Mouse (Mus musculus): Measurements from ENCODE around the gene Pdxdc1. TPM values are rescaled to one million over a fixed set of nuclear protein-coding genes. Genes with fewer than 3 reads are reported as not detected.
"Not testable (repeated sequence)": the region's sequence is repeated elsewhere in the genome, so short reads cannot be mapped to it uniquely, and the experiment has no call there.

The Pdxdc1 gene
- polyA plus RNA-seq, 1 experiment from 2014 or later: 59.5 TPM

GRCm38 (mm10) chr16:13940847-13941395 lies 38.0 kb upstream of the Pdxdc1 start:
- peak; percentile 87 for ATAC-seq
- H3K36me3 ChIP-seq (ENCODE audit: control insufficient read depth, insufficient read depth): no peaks in the 10 kb centered on the region
- no peaks in the 10 kb centered on the region for H3K27me3 ChIP-seq (replicated peaks; ENCODE audit: control insufficient read depth, insufficient read depth, low read length)
- H3K4me2 ChIP-seq (replicated peaks; ENCODE audit: low read depth): peak overlapping the region; percentile 94
- no peak for TF ChIP-seq CTCF (IDR thresholded peaks at IDR 0.05; ENCODE audit: low read depth)
- H3K9ac ChIP-seq (ENCODE audit: low read depth, low read length): peak overlapping the region; percentile 54; the same call in 1 of the 2 replicates
- 2% methylated on average over 34 of the region's 34 CpGs for whole genome bisulfite sequencing
- H3K4me3 ChIP-seq (ENCODE audit: low read depth, low read length): peak overlapping the region; percentile 54
- peak overlapping the region; percentile 28; the same call in 1 of the 2 replicates for H3K27ac ChIP-seq (ENCODE audit: low read depth, low read length)
- H3K9me3 ChIP-seq (ENCODE audit: control insufficient read depth): no peaks in the 10 kb centered on the region
- no peaks in the 10 kb centered on the region for H3K4me1 ChIP-seq (replicated peaks; ENCODE audit: control insufficient read depth, insufficient read depth, low read length)

GRCm38 (mm10) chr16:13940139-13940846 lies 37.4 kb upstream of the Pdxdc1 start:
- ATAC-seq: peak; percentile 98
- H3K36me3 ChIP-seq (ENCODE audit: control insufficient read depth, insufficient read depth): no peaks in the 10 kb centered on the region
- 5% methylated on average over 28 of the region's 28 CpGs for WGBS
- H3K4me3 ChIP-seq (ENCODE audit: low read depth, low read length): peak overlapping the region; percentile 54
- H3K9ac ChIP-seq (ENCODE audit: low read depth, low read length): peak overlapping the region; percentile 54; the same call in 1 of the 2 replicates
- no peak for TF ChIP-seq CTCF (IDR thresholded peaks at IDR 0.05; ENCODE audit: low read depth)
- H3K27ac ChIP-seq (ENCODE audit: low read depth, low read length): no peak overlapping the region
- H3K27me3 ChIP-seq (replicated peaks; ENCODE audit: control insufficient read depth, insufficient read depth, low read length): no peaks in the 10 kb centered on the region
- no peaks in the 10 kb centered on the region for H3K4me1 ChIP-seq (replicated peaks; ENCODE audit: control insufficient read depth, insufficient read depth, low read length)
- H3K4me2 ChIP-seq (replicated peaks; ENCODE audit: low read depth): peak overlapping the region; percentile 94
- no peaks in the 10 kb centered on the region for H3K9me3 ChIP-seq (ENCODE audit: control insufficient read depth)

- Histone ChIP-seq H3K27ac (ENCODE audit: low read depth, low read length) (no peak overlapping the region), H3K9ac (ENCODE audit: low read depth, low read length) (no peak overlapping the region), H3K9me3 (ENCODE audit: control insufficient read depth) (no peaks in the 10 kb centered on the region), H3K4me2 (replicated peaks; ENCODE audit: low read depth) (no peak overlapping the region), H3K4me1 (replicated peaks; ENCODE audit: control insufficient read depth, insufficient read depth, low read length) (no peaks in the 10 kb centered on the region), H3K36me3 (ENCODE audit: control insufficient read depth, insufficient read depth) (no peaks in the 10 kb centered on the region), H3K27me3 (replicated peaks; ENCODE audit: control insufficient read depth, insufficient read depth, low read length) (no peaks in the 10 kb centered on the region), H3K4me3 (ENCODE audit: low read depth, low read length) (no peak overlapping the region)
- ATAC-seq: no peak
- no peak for TF ChIP-seq CTCF (IDR thresholded peaks at IDR 0.05; ENCODE audit: low read depth)
- 80% methylated on average over 4 of the region's 4 CpGs for WGBS
Measured at GRCm38 (mm10) chr16:13927456-13928075, 24.6 kb upstream of the Pdxdc1 start.

GRCm38 (mm10) chr16:13922966-13923365 lies 20.0 kb upstream of the Pdxdc1 start:
- not testable (repeated sequence) for H3K9ac ChIP-seq (ENCODE audit: low read depth, low read length); H3K4me2 ChIP-seq (replicated peaks; ENCODE audit: low read depth); H3K36me3 ChIP-seq (ENCODE audit: control insufficient read depth, insufficient read depth); H3K4me1 ChIP-seq (replicated peaks; ENCODE audit: control insufficient read depth, insufficient read depth, low read length); ATAC-seq; H3K9me3 ChIP-seq (ENCODE audit: control insufficient read depth); H3K27ac ChIP-seq (ENCODE audit: low read depth, low read length); H3K4me3 ChIP-seq (ENCODE audit: low read depth, low read length); H3K27me3 ChIP-seq (replicated peaks; ENCODE audit: control insufficient read depth, insufficient read depth, low read length)
- 93% methylated on average over 5 of the region's 5 CpGs for WGBS

- ATAC-seq; H3K27me3 ChIP-seq (replicated peaks; ENCODE audit: control insufficient read depth, insufficient read depth, low read length); H3K4me2 ChIP-seq (replicated peaks; ENCODE audit: low read depth); H3K9me3 ChIP-seq (ENCODE audit: control insufficient read depth); H3K36me3 ChIP-seq (ENCODE audit: control insufficient read depth, insufficient read depth); H3K9ac ChIP-seq (ENCODE audit: low read depth, low read length); H3K4me1 ChIP-seq (replicated peaks; ENCODE audit: control insufficient read depth, insufficient read depth, low read length); H3K4me3 ChIP-seq (ENCODE audit: low read depth, low read length); H3K27ac ChIP-seq (ENCODE audit: low read depth, low read length): not testable (repeated sequence)
- WGBS: 91% methylated on average over 3 of the region's 3 CpGs
Measured at GRCm38 (mm10) chr16:13922499-13922898, 19.6 kb upstream of the Pdxdc1 start.

GRCm38 (mm10) chr16:13921781-13922180 lies 18.9 kb upstream of the Pdxdc1 start:
- H3K9ac ChIP-seq (ENCODE audit: low read depth, low read length): no peak overlapping the region
- no peaks in the 10 kb centered on the region for H3K4me1 ChIP-seq (replicated peaks; ENCODE audit: control insufficient read depth, insufficient read depth, low read length)
- no peak for ATAC-seq
- no peak overlapping the region for H3K27ac ChIP-seq (ENCODE audit: low read depth, low read length)
- 96% methylated on average over 7 of the region's 7 CpGs for WGBS
- H3K4me3 ChIP-seq (ENCODE audit: low read depth, low read length): no peak overlapping the region
- no peak for TF ChIP-seq CTCF (IDR thresholded peaks at IDR 0.05; ENCODE audit: low read depth)
- no peaks in the 10 kb centered on the region for H3K9me3 ChIP-seq (ENCODE audit: control insufficient read depth)
- no peaks in the 10 kb centered on the region for H3K27me3 ChIP-seq (replicated peaks; ENCODE audit: control insufficient read depth, insufficient read depth, low read length)
- H3K4me2 ChIP-seq (replicated peaks; ENCODE audit: low read depth): no peak overlapping the region
- no peaks in the 10 kb centered on the region for H3K36me3 ChIP-seq (ENCODE audit: control insufficient read depth, insufficient read depth)

All from intestine, postnatal 0 days (tissue).